18 mouse cellular contexts compared by ENCODE assay signal in genomic region chr8:57630148-57630547, GRCm38 (mm10).
"Had no signal": no experiment of that assay in that cellular context is flagged by ENCODE, and none has a peak within 500 bp of the region (broad histone marks: within the 10 kb centered on the region; RNA-seq: fewer than 3 reads in every experiment).

No protein-coding gene starts in this region.

- H3K27ac ChIP-seq: kidney, postnatal 0 days; layer of hippocampus, adult 2 months; limb, embryonic 15.5 days; liver, embryonic 14.5 days; macrophage; stomach, embryonic 15.5 days had no signal

- H3K4me2 ChIP-seq: limb, embryonic 15.5 days; midbrain, embryonic 11.5 days; stomach, embryonic 15.5 days had no signal

- DNase-seq: kidney, adult 2 months; kidney, postnatal 25 days; layer of hippocampus, adult 9-11 months; lung, adult 2 months; midbrain, embryonic 14.5 days; right cerebral cortex, postnatal 25 days; spleen, adult 18-20 months; thymus, adult 18-20 months; thymus, postnatal 36 days had no signal

- H3K36me3 ChIP-seq: limb, embryonic 15.5 days; stomach, embryonic 15.5 days had no signal

- H3K4me3 ChIP-seq: layer of hippocampus, adult 2 months; limb, embryonic 15.5 days; stomach, embryonic 15.5 days had no signal

- H3K9ac ChIP-seq: limb, embryonic 15.5 days; liver, embryonic 14.5 days; stomach, embryonic 15.5 days had no signal

- H3K27me3 ChIP-seq: limb, embryonic 15.5 days; stomach, embryonic 15.5 days had no signal

- ATAC-seq: intestine, postnatal 0 days; lung, postnatal 0 days had no signal

- H3K9me3 ChIP-seq: limb, embryonic 15.5 days; stomach, embryonic 15.5 days had no signal
